Mouse (Mus musculus): ENCODE measurements around the gene Pip4k2a.

- peak; percentile 42; the same call in 1 of the 2 replicates for TF ChIP-seq CTCF (IDR thresholded peaks at IDR 0.05; ENCODE audit: low read depth)
- TF ChIP-seq EP300 (IDR thresholded peaks at IDR 0.05; ENCODE audit: low read depth), result peak; percentile 88
Observed at GRCm38 (mm10) chr2:18935581-18936027, 62.3 kb downstream of the Pip4k2a start.

Measured in liver, embryonic 14.5 days (tissue).